Comparison of ENCODE assay signal across 23 mouse cellular contexts in genomic region chr8:103690438-103690837, GRCm38 (mm10).
"Had no signal": no experiment of that assay in that cellular context is flagged by ENCODE, and none has a peak within 500 bp of the region (broad histone marks: within the 10 kb centered on the region; RNA-seq: fewer than 3 reads in every experiment).

No protein-coding gene starts in this region.

- H3K4me2 ChIP-seq: heart, embryonic 11.5 days; heart, embryonic 13.5 days; heart, embryonic 15.5 days; hindbrain, embryonic 13.5 days; hindbrain, embryonic 15.5 days; kidney, embryonic 15.5 days; liver, embryonic 12.5 days had no signal

- H3K9me3 ChIP-seq: heart, embryonic 15.5 days; hindbrain, embryonic 13.5 days; hindbrain, embryonic 15.5 days; kidney, embryonic 15.5 days; liver, embryonic 12.5 days had no signal

- ATAC-seq: hindbrain, postnatal 0 days; intestine, embryonic 16.5 days; liver, embryonic 12.5 days had no signal

- H3K27me3 ChIP-seq: heart, embryonic 13.5 days; heart, embryonic 15.5 days; hindbrain, embryonic 13.5 days; hindbrain, embryonic 15.5 days; kidney, embryonic 15.5 days; liver, embryonic 12.5 days had no signal

- H3K4me1 ChIP-seq: heart, embryonic 13.5 days; heart, embryonic 15.5 days; hindbrain, embryonic 13.5 days; hindbrain, embryonic 15.5 days; kidney, embryonic 15.5 days; liver, embryonic 12.5 days had no signal

- H3K4me3 ChIP-seq: heart, embryonic 13.5 days; heart, embryonic 15.5 days; hindbrain, embryonic 13.5 days; hindbrain, embryonic 15.5 days; kidney, embryonic 15.5 days; layer of hippocampus, adult 2 months; left cerebral cortex, adult 2 months; liver, embryonic 12.5 days had no signal

- DNase-seq: gastrocnemius, postnatal 14 days; gastrocnemius, postnatal 36 days; heart, adult 18-20 months; heart, postnatal 14 days; heart, postnatal 36 days; kidney, adult 11 months; kidney, adult 2 months; kidney, adult 9 months; kidney, postnatal 14 days; kidney, postnatal 36 days had no signal

- H3K36me3 ChIP-seq: heart, embryonic 13.5 days; heart, embryonic 15.5 days; hindbrain, embryonic 13.5 days; hindbrain, embryonic 15.5 days; kidney, embryonic 15.5 days; liver, embryonic 12.5 days had no signal

- H3K9ac ChIP-seq: heart, embryonic 13.5 days; heart, embryonic 15.5 days; hindbrain, embryonic 13.5 days; hindbrain, embryonic 15.5 days; kidney, embryonic 15.5 days; liver, embryonic 12.5 days; liver, embryonic 14.5 days had no signal

- H3K27ac ChIP-seq: heart, embryonic 13.5 days; heart, embryonic 15.5 days; hindbrain, embryonic 13.5 days; hindbrain, embryonic 15.5 days; hindbrain, postnatal 0 days; kidney, embryonic 15.5 days; kidney, postnatal 0 days; layer of hippocampus, adult 2 months; left cerebral cortex, adult 2 months; liver, embryonic 12.5 days; liver, embryonic 14.5 days had no signal
